Mouse (Mus musculus): ENCODE measurements at regions not wholly inside any gene's neighbourhood (a gene's known extent, or its start where the extent isn't known, plus 50 kb on each side); places are given as distances from the start of the nearest gene placed in this dataset. TPM values are rescaled to one million over a fixed set of nuclear protein-coding genes. Genes with fewer than 3 reads are reported as not detected.

- H3K9me3 ChIP-seq: no peaks in the 10 kb centered on the region
- ATAC-seq (ENCODE audit: low read depth): no peak
- H3K9ac ChIP-seq: no peak overlapping the region
- no peak overlapping the region for H3K4me2 ChIP-seq
- H3K4me3 ChIP-seq: no peak overlapping the region
- 77% methylated on average over 6 of the region's 6 CpGs for WGBS
- no peaks in the 10 kb centered on the region for H3K36me3 ChIP-seq
- H3K27ac ChIP-seq (replicated peaks): 0 out of 2 replicates have a peak overlapping the region, but pooled peaks have one; percentile 28
- H3K4me1 ChIP-seq (replicated peaks): no peaks in the 10 kb centered on the region
- no peaks in the 10 kb centered on the region for H3K27me3 ChIP-seq
Observed at GRCm38 (mm10) chr16:19884535-19884934, 98.3 kb downstream of the Klhl6 start.

DNA sequence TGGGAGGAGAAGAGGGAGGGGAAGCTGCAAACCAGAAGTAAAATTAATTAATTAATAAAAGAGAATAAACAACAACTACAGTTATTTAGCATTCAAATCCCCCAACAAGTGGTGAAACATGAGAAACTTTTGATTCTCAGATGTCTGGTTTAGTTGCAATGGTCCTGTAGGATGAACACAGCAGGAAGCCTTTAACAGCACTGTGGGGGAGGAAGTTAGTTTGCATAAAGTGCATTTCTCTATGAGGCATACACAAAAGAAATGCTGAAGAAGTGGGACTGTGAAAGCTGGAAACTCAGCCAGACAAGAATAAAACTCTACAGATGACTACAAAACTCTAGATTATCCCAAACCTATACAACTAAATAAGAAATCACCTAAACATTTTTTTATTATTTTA lies 96.2 kb downstream of the Klhl6 start:
- ATAC-seq (ENCODE audit: low read depth): no peak
- H3K4me2 ChIP-seq: no peak overlapping the region
- H3K9ac ChIP-seq: no peak overlapping the region
- no peaks in the 10 kb centered on the region for H3K36me3 ChIP-seq
- no peaks in the 10 kb centered on the region for H3K27me3 ChIP-seq
- H3K4me1 ChIP-seq (replicated peaks): no peaks in the 10 kb centered on the region
- H3K9me3 ChIP-seq: no peaks in the 10 kb centered on the region
- H3K4me3 ChIP-seq: no peak overlapping the region
- H3K27ac ChIP-seq (replicated peaks): no peak overlapping the region

DNA sequence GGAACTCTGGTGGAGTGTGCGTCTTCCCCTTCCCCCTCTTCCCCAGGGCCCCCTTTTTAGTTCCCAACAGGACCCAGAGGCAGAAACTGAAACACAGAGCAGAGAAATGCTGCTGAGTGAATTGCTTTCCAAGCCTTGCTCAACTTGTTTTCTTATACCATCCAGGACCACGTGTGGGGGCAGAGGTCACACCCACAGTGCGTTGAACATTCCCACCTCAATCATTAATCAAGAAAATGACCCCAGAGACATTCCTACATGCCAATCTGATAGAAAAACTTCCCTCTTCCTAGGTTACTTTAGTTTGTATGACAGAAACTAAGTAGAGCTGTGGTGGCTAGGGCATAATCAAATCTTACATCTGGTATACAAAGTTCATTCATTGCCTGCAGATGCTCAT lies 93.3 kb downstream of the Klhl6 start:
- no peaks in the 10 kb centered on the region for H3K9me3 ChIP-seq

DNA sequence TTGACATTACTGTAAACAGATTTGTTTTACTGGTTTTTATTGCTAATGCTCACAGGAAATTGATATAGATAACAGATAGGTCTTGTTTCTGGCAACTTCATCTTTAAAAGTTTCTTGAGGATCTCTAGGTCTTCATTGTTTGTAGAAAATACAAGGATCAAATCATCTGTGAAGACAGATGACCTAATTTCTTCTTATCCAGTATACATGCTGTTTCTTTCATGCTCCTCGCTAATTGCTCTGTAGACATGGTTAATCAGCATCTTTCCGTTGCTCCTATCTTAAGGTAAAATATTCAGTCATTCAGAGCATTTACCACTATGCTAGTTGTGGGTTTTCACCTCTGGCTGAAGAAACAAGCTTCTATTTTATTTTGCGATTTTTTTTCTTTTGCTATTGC lies 91.4 kb downstream of the Klhl6 start:
- ATAC-seq (ENCODE audit: low read depth): no peak
- Histone ChIP-seq H3K36me3 (no peaks in the 10 kb centered on the region), H3K4me2 (no peak overlapping the region), H3K4me3 (no peak overlapping the region), H3K27ac (replicated peaks) (no peak overlapping the region), H3K27me3 (no peaks in the 10 kb centered on the region), H3K4me1 (replicated peaks) (no peaks in the 10 kb centered on the region), H3K9ac (no peak overlapping the region), H3K9me3 (no peaks in the 10 kb centered on the region)
- 88% methylated on average over 3 of the region's 3 CpGs for WGBS

More for the DNA sequence above, 93.3 kb downstream of the Klhl6 start:
- H3K36me3 ChIP-seq: no peaks in the 10 kb centered on the region
- H3K4me2 ChIP-seq: no peak overlapping the region
- H3K27ac ChIP-seq (replicated peaks): no peak overlapping the region
- H3K4me3 ChIP-seq: no peak overlapping the region
- no peaks in the 10 kb centered on the region for H3K27me3 ChIP-seq
- H3K9ac ChIP-seq: no peak overlapping the region
- ATAC-seq (ENCODE audit: low read depth): no peak
- no peaks in the 10 kb centered on the region for H3K4me1 ChIP-seq (replicated peaks)
- WGBS: 73% methylated on average over 3 of the region's 3 CpGs

GRCm38 (mm10) chr16:19894435-19894994 lies 88.3 kb downstream of the Klhl6 start:
- H3K4me2 ChIP-seq: no peak overlapping the region
- no peaks in the 10 kb centered on the region for H3K27me3 ChIP-seq
- no peaks in the 10 kb centered on the region for H3K4me1 ChIP-seq (replicated peaks)
- no peak overlapping the region for H3K9ac ChIP-seq
- H3K4me3 ChIP-seq: no peak overlapping the region
- no peaks in the 10 kb centered on the region for H3K36me3 ChIP-seq
- no peaks in the 10 kb centered on the region for H3K9me3 ChIP-seq
- 89% methylated on average over 9 of the region's 9 CpGs for WGBS
- H3K27ac ChIP-seq (replicated peaks): no peak overlapping the region
- ATAC-seq (ENCODE audit: low read depth): no peak

Small RNAs in the stretch of these regions (microRNA-seq; reads per million reads assigned to microRNA genes)
- gene Gm27883: not detected
